Mouse (Mus musculus): Measurements from ENCODE around the gene Naaladl2.

DNA sequence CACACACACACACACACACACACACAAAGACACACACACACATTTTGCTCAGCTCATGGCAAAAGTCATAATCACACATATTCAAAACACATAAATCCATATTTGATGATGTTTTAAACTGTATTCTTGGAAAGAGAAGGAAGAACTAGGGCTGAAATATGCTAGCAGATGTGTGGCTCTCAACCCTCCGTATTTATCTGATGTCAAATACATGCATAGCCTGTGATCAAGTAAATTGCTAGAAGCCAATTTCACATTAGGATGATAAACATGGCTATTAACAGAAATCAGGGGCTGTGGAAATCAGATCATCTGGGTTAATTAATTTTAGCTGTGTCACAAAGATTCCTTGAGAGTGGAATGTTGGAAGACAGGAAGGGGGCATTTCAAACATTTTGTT is 752.8 kb downstream of the Naaladl2 start:
- no peak for TF ChIP-seq CTCF (IDR thresholded peaks at IDR 0.05)
- no peak for TF ChIP-seq EP300 (IDR thresholded peaks at IDR 0.05)
